Mouse (Mus musculus) gastrocnemius, adult 18-20 months (tissue): ENCODE measurements around the gene Myo1h. TPM values are rescaled to one million over a fixed set of nuclear protein-coding genes. Genes with fewer than 3 reads are reported as not detected.

Experiments
- DNase-seq: peaks from one replicate; pipeline ENCODE4 v3.0.0; 2021; ENCODE audit warnings: low spot score
- long read RNA-seq, 2 experiments: library from polyadenylated mRNA; stranded (forward); transcript quantifications; one replicate each; pipeline ENCODE4 v2.0.0; 2021
- total RNA-seq, 2 experiments: library from RNA; stranded (reverse); gene quantifications; 2 replicates each; pipeline ENCODE4 v1.2.3; 2021

The Myo1h gene
- under 1 TPM; 0.32 to 0.36 TPM for total RNA-seq
- long read RNA-seq, experiment 1, result 0 reads
- long read RNA-seq, experiment 2, result 0 reads

- DNase-seq, result no peak
These were observed at the start of gene Myo1h for GRCm38 (mm10) chr5:114288874-114289273. Myo1h (plus strand) TSS chr5:114289166.

GRCm38 (mm10) chr5:114239737-114240136 lies 49.2 kb upstream of the Myo1h start:
- no peak for DNase-seq

DNA sequence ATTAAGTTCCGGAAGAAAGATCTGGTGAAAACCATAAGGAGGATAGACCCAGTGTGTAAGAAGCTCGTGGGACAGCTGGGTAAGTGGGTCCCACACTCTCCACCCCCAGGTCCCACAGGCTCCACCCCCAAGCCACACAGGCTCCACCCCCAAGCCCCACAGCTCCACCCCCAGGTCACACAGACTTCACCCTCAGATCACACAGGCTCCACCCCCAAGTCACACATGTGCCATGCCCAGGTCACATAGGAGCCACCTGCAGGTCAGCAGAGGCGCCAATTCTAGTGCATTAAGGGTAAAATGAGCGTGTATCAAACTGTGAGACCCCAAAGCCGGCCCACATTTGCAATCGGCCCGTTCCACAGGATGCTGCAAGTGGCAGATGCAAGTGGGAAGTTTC lies 42.5 kb upstream of the Myo1h start:
- no peak for DNase-seq

DNA sequence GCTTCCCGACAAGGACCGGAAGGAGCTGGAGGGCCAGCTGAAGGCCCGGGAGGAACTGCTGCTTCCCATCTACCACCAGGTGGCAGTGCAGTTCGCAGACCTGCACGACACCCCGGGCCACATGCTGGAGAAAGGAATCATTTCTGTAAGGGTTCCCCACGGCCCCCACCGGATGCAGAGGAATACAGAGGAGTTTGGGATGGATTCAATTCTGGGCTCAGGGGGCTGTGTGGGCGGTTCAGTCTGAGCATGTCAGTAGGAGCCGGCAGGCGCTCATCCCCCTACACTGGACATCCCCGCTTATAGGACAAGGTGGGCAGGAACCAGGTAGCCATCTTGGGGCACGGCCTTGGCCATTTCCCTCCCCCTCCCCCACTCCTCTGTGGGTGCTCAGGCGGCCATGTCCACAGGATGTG lies 40.8 kb upstream of the Myo1h start:
- DNase-seq, result peak; percentile 43

GRCm38 (mm10) chr5:114259495-114259894 lies 29.5 kb upstream of the Myo1h start:
- DNase-seq, result no peak

DNA sequence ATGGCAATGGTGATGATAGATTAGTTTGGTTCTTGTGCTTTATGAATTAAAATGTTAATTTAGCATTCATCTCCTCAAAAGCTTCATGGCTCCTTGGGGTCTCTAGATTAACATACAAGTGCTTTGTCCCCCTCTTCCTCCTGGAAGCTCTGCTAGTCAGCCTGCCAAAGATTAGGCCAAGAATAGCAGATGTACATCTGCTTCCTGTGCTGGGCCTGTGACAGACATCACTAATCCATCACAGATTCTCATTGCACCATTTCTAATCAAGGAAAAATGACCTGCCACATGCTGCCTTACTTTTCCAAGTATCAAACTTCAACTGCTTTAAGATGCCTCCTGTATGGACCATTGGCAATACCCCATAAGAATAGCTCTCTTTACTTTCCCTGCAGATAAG lies 27.5 kb upstream of the Myo1h start:
- DNase-seq, result no peak

GRCm38 (mm10) chr5:114264030-114264459 lies 24.9 kb upstream of the Myo1h start:
- no peak for DNase-seq

GRCm38 (mm10) chr5:114264791-114265190 lies 24.2 kb upstream of the Myo1h start:
- DNase-seq, result no peak

DNA sequence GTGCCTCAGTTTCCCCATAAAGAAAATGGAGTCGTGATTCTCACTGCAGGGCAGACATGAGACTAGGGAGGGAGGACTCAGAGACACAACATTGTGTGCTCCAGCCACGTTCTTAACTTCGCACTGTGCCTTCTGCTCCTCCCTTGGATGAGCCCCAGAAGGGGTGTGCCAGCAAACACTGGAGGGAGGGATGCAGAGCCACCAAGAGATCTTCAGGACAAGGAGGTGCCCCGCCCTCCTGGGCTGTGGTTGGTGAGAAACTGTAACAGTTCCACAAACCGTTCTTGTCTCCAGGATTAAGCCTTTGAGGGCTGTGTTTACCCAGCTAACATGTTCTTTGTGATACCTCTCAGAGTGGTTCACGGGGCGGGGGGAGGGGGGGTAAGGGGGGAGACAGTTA lies 20.3 kb upstream of the Myo1h start:
- DNase-seq, result no peak

DNA sequence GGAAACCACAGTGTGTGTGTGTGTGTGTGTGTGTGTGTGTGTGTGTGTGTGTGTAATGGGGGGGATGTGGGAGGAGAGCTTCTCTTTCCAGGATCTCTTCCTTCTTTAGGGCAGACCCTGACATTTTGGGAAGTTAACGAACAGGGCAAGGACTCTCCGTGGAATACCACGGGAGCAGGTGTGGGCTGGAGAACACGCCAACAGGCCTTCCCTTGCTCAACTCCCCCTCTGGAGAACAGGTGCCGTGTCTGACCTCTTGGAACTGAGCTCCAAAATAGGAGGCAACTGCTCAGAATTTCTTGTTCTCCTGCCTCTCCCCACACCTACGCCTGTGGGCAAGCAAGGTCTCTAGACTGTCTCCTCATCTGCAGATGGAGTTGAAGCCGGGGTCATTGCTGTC lies 19.5 kb upstream of the Myo1h start:
- DNase-seq, result no peak

DNA sequence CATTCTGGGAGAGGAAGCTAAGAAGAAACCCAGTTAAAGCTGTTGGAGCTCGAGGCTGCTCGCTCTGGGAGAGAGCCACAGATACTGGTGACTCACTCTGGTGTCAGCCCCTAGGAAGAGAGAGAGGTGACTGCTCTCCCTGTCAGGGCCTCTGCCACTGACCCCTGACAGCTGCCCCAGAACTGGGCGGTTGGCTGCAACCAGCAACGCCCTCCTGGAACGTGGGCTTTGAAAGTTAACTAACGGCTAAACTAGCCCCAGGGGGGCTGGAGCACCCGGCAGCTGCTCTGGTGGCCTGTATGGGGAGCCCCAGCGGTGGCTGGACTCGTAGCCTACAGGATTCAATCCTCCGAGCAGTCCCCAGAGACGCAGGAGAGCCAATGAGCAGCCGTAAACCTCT lies 19.0 kb upstream of the Myo1h start:
- no peak for DNase-seq

GRCm38 (mm10) chr5:114273693-114274402 lies 15.1 kb upstream of the Myo1h start, which contains the start of gene Foxn4:
Foxn4 (minus strand) TSS chr5:114273807.
- DNase-seq, result no peak

DNA sequence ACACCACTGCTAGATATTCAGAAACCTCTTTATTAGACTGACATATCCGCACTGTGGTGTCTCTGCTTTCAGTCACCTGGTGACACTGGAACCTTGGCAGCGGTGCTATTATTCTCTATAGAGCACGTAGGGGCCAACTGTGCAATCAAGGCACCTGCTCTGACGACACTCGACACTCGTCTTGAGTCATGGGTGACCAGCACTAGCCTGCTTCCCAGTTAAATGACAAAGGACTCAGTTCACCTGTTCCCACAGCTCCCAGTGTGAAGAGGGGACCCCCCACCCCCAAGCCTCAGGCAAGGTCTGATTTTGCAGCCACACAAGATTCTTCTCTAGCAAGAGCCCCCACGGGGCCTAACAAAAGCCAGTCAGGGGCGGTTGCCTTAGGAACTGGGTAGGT lies 13.6 kb upstream of the Myo1h start:
- no peak for DNase-seq

DNA sequence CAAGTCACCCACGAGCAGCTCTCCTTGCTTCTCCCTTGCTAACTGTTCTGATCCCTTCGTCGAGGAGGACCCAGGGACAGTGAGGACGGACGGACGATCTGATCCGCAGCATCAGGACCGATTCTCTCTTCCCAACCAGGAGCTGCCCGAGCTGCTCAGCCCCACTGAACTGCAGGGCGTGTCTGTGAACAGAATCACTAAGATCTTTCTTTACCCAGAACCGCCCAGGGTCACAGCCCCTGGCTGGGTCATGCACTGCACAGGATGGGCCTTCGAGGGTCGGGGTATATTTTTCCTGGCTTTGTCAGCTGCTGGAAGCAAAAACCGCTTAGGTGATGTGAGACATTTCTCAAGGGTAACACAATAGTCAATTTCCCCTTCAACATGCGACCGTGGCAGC lies 13.0 kb upstream of the Myo1h start:
- DNase-seq, result no peak

DNA sequence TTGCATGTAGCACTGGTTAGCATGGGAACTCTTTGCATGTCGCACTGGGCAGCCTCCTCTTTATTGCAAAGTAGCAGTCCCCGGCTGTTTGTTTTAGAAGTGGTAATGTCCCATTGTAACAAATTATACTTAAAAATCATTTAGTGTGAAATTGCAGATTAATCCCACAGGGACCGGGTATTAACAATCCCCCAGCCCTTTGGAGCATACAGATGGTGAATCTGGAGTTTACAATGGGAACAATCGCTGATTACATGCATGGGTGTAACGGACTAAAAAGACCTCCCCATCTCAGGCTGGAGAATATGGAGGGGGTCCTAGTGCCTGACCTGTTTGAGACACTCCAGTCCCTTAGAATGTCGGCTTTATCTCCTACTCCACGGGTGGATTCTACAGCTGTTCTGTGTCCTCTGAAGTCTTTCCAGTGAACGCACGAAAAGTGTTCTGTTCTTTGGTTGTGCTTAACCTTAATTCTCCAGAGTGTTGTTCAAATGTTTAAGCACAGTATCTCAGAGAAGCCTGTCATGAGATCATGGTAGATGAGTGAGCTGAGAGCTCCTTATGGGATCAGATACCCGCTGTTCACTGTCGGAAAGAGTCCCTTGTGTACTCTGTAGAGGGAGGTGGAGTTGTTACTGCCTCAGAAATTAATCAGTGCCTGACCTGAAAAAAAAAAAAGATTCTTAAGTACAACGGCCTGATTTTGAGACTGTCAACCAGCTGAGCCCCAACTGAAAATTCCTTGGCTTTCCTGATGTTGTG lies 9.4 kb upstream of the Myo1h start:
- DNase-seq, result no peak

GRCm38 (mm10) chr5:114282346-114282745 lies 6.6 kb upstream of the Myo1h start:
- DNase-seq, result no peak

- no peak for DNase-seq
These were observed 4.2 kb upstream of the Myo1h start for GRCm38 (mm10) chr5:114284604-114285397.

GRCm38 (mm10) chr5:114285398-114285700 lies 3.6 kb upstream of the Myo1h start:
- no peak for DNase-seq

GRCm38 (mm10) chr5:114286102-114286501 lies 2.9 kb upstream of the Myo1h start:
- no peak for DNase-seq

DNA sequence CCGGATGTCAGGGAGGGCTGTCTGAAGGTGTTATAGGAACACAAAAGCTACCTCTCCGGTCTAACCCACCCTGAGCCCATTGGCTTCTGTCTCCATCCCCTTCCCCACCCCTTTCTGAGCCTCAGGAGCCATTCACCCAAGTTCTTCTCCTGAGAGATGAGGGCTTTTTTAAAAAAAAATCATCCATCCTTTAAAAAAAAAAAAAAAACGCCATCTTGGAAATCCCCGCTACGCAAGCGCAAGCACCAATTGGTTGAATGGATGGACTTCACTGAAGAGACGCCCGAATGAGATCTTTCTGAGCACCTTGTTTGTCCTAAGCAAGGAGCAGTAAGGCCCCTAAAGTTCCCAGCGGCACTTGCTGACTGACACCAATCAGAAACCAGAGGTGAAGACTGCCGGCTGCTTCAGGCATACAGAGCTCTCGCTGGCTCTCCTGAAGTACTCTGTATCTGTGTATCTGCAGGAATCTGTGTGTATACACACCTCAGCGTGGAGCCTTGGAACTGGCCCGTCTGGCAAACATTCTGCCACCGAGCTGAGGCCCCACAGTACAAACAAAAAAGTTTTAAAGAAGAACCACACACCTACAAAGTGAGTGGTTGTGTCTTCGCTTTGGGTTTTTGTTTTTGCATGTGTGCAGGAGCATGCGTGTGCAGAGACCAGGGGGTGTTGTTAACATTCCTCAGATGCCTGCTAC lies 1.9 kb upstream of the Myo1h start:
- no peak for DNase-seq

- DNase-seq, result no peak
These were observed 570 bp upstream of the Myo1h start for GRCm38 (mm10) chr5:114288396-114288795.

GRCm38 (mm10) chr5:114290004-114290403 lies 1.0 kb downstream of the Myo1h start:
- no peak for DNase-seq
